Mouse (Mus musculus): ENCODE data around the gene Slc22a20.

GRCm38 (mm10) chr19:5943404-5943803 is 42.5 kb downstream of the Slc22a20 start:
- no peak for TF ChIP-seq POLR2A (IDR thresholded peaks at IDR 0.05; ENCODE audit: insufficient read length, low read depth)
- TF ChIP-seq TCF12 (IDR thresholded peaks at IDR 0.05; ENCODE audit: insufficient read depth, poor library complexity, severe bottlenecking) = no peak
- no peak for TF ChIP-seq POLR2AphosphoS2 (IDR thresholded peaks at IDR 0.05; ENCODE audit: insufficient read length, low read depth)
- TF ChIP-seq MAX (IDR thresholded peaks at IDR 0.05; ENCODE audit: low read depth) = no peak
- no peak for TF ChIP-seq USF1 (IDR thresholded peaks at IDR 0.05; ENCODE audit: low read depth)
- no peak for TF ChIP-seq CEBPB (IDR thresholded peaks at IDR 0.05; ENCODE audit: insufficient read depth, poor library complexity, severe bottlenecking)
- no peak for TF ChIP-seq E2F4 (IDR thresholded peaks at IDR 0.05; ENCODE audit: insufficient read depth)
- no peak for TF ChIP-seq REST (IDR thresholded peaks at IDR 0.05; ENCODE audit: insufficient read depth, insufficient read length)
- TF ChIP-seq TCF3 (IDR thresholded peaks at IDR 0.05; ENCODE audit: insufficient read length, low read depth) = no peak
- no peak for TF ChIP-seq MYOD1 (IDR thresholded peaks at IDR 0.05; ENCODE audit: control insufficient read depth in 1 of 3, insufficient read length in 2 of 3, low read depth in 2 of 3)
- TF ChIP-seq SRF (IDR thresholded peaks at IDR 0.05; ENCODE audit: control insufficient read depth, insufficient read length, low read depth) = no peak
